Mouse (Mus musculus) embryonic facial prominence, embryonic 14.5 days (tissue): ENCODE results near the gene Cd200r1. TPM values are rescaled to one million over a fixed set of nuclear protein-coding genes. Genes with fewer than 3 reads are reported as not detected.

Experiments
- ATAC-seq: fragments of 200-750 bp; cut with Nextera tagmentation; 2 replicates; pipeline ENCODE4 v1.8.0; 2017; ENCODE audit warnings: low read depth, moderate number of reproducible peaks, moderate TSS enrichment
- DNase-seq: peaks from one replicate; pipeline ENCODE4 v3.0.0-alpha.2; 2015; ENCODE audit warnings: low spot score
- H3K27ac ChIP-seq: fragments of 300-500 bp; sonication (generic); replicated peaks from 2 replicates; pipeline ENCODE4 v1.5.1; 2014; ENCODE audit warnings: low read depth, mild to moderate bottlenecking, low read length, moderate library complexity
- H3K27me3 ChIP-seq: fragments of 300-500 bp; sonication (generic); replicated peaks from 2 replicates; pipeline ENCODE4 v1.6.1; 2014; ENCODE audit warnings: low read length; ENCODE audit not compliant: control insufficient read depth, insufficient read depth
- H3K36me3 ChIP-seq: fragments of 300-500 bp; sonication (generic); 2 replicates; pipeline ENCODE4 v1.6.1; 2014; ENCODE audit warnings: low read length, mixed read lengths; ENCODE audit not compliant: control insufficient read depth, insufficient read depth
- H3K4me1 ChIP-seq: fragments of 300-500 bp; sonication (generic); 2 replicates; pipeline ENCODE4 v1.6.1; 2014; ENCODE audit warnings: antibody characterized with exemption, low read length; ENCODE audit not compliant: control insufficient read depth, insufficient read depth
- H3K4me2 ChIP-seq: fragments of 300-500 bp; sonication (generic); 2 replicates; pipeline ENCODE4 v1.6.1; 2014; ENCODE audit warnings: low read depth, mild to moderate bottlenecking, low read length, moderate library complexity, mixed read lengths
- H3K4me3 ChIP-seq: fragments of 300-500 bp; sonication (generic); 2 replicates; pipeline ENCODE4 v1.5.1; 2014; ENCODE audit warnings: low read depth, mild to moderate bottlenecking, low read length
- H3K9ac ChIP-seq: fragments of 300-500 bp; sonication (generic); 2 replicates; pipeline ENCODE4 v1.6.1; 2014; ENCODE audit warnings: low read depth, mild to moderate bottlenecking, low read length, moderate library complexity, mixed read lengths
- H3K9me3 ChIP-seq: fragments of 300-500 bp; sonication (generic); 2 replicates; pipeline ENCODE4 v1.6.1; 2016; ENCODE audit warnings: low read length; ENCODE audit not compliant: control insufficient read depth
- WGBS: fragments of 180-500 bp; shearing (Covaris S2); extraction: QIAGEN DNeasy Blood & Tissue Kit; methylation state at CpG from one replicate; pipeline ENCODE4 v1.1.7; 2014; 5-methylcytosine and 5-hydroxymethylcytosine counted together
- polyA plus RNA-seq: library from polyadenylated mRNA; unstranded; fragments of >200 nt; fragmentation: Nextera tagmentation; extraction: Ambion mirVana; gene quantifications from 2 replicates; pipeline ENCODE4 v1.2.1, GENCODE M21; 2014

Cd200r1 gene
- polyA plus RNA-seq, 1 experiment from 2014 or later = 2.1 TPM

DNA sequence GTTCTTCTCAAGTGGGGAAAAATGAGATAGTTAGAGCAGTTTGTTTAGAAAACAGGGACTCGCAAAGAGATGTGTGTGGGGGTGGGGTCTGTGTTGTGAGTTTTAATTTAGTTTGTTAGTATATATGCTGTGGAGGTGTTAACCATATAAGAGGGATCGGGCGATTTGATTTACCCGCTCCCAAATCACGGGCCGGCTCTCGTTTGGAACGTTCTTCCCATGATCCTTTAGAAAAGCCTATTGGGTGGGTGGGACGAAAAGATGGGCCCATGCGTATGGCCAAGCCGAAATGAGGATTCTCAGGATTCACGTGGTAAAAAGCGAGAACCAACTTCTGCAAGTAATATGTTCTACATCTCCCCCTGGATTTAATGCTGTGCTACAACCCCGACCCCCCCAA lies 40.7 kb upstream of the Cd200r1 start:
- WGBS = under 1% methylated on average over 14 of the region's 14 CpGs
- Histone ChIP-seq H3K4me2 (peak overlapping the region; percentile 67), H3K4me1 (peaks cover 15% of the 10 kb centered on the region; the same call in 1 of the 2 replicates), H3K36me3 (peaks cover 25% of the 10 kb centered on the region), H3K27ac (peak overlapping the region; percentile 92), H3K9ac (peak overlapping the region; percentile 93), H3K27me3 (no peaks in the 10 kb centered on the region), H3K9me3 (no peaks in the 10 kb centered on the region), H3K4me3 (peak overlapping the region; percentile 84)
- ATAC-seq (peak; percentile 27; the same call in 1 of the 2 replicates), DNase-seq (peak; percentile 84)

- Histone ChIP-seq H3K9ac (peak overlapping the region; percentile 93), H3K36me3 (peaks cover 32% of the 10 kb centered on the region), H3K4me1 (peaks cover 15% of the 10 kb centered on the region; the same call in 1 of the 2 replicates), H3K4me3 (peak overlapping the region; percentile 84), H3K9me3 (no peaks in the 10 kb centered on the region), H3K27me3 (no peaks in the 10 kb centered on the region), H3K4me2 (peak overlapping the region; percentile 67), H3K27ac (peak overlapping the region; percentile 92)
- ATAC-seq (no peak), DNase-seq (peak; percentile 84)
- WGBS = 39% methylated on average over 14 of the region's 14 CpGs
Measured at GRCm38 (mm10) chr16:44725286-44726223, 40.0 kb upstream of the Cd200r1 start.

DNA sequence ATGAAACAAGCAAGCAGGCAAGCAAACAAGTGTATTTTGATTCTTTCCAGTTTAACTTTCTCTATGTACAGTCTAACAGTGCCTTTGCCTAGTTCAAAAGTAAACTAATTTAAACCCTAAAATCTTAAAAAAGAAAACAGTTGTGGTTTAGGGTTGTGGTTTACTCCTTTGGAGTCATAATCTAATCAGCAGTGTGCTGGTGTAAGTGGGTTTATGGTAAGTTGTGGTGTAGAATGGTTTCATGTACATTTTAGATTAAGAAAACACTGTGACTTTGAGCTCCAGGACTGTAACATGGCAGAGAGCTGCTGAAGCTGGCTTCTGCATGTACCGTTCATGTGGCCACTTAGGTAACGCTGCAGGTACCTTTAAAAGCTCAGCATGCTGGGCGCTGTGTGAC lies 38.0 kb upstream of the Cd200r1 start:
- Histone ChIP-seq H3K4me1 (peaks cover 15% of the 10 kb centered on the region; the same call in 1 of the 2 replicates), H3K36me3 (peaks cover 52% of the 10 kb centered on the region), H3K27ac (no peak overlapping the region), H3K4me3 (no peak overlapping the region), H3K4me2 (no peak overlapping the region), H3K27me3 (no peaks in the 10 kb centered on the region), H3K9me3 (no peaks in the 10 kb centered on the region), H3K9ac (no peak overlapping the region)
- 90% methylated on average over 3 of the region's 3 CpGs for WGBS
- ATAC-seq (no peak), DNase-seq (no peak)

DNA sequence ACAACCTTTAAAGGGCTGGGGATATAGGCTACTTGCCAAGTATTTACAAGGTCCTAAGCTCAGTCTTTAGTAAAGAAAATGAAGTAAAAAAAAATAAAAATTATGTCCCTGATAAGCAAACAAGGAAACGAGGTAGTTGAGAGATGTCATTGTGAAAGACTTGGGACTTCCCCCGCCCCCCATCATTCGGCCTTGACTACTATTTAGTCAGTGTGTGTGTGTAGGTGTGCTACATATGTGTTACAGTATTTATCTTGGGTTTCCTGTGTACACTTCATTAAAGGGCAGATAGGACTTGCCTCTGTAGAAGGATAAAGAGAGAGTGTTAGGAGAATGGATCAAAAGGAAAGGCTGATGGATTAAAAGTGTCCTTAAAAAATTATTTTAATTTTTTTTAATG lies 31.5 kb upstream of the Cd200r1 start:
- ATAC-seq (no peak), DNase-seq (no peak)
- H3K27me3 ChIP-seq = no peaks in the 10 kb centered on the region
- H3K9me3 ChIP-seq = no peaks in the 10 kb centered on the region
- H3K4me1 ChIP-seq = no peaks in the 10 kb centered on the region
- H3K36me3 ChIP-seq = peaks cover 99% of the 10 kb centered on the region
- 92% methylated on average over 3 of the region's 3 CpGs for WGBS
- H3K4me2 ChIP-seq = no peak overlapping the region
- no peak overlapping the region for H3K27ac ChIP-seq
- no peak overlapping the region for H3K9ac ChIP-seq
- H3K4me3 ChIP-seq = no peak overlapping the region

DNA sequence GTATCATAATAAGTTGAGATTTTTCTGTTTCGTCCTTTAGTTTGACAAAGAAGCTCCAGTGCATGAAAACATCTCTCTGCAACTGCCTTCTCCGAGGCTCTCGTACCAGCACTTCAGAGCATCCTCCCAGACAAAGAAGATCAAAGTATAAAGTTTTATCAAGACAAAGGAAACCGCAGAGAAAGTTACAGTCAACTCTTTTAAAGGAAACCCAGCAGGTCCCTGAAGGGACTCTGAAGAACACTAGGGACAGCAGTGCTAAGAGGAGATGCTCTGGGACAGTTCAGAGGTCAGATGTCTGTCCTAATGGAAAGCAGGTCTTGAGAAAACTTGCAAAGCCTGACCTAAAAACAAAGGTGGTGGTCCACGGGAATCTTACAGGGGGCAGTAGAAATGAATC lies 29.9 kb upstream of the Cd200r1 start:
- no peak overlapping the region for H3K27ac ChIP-seq
- no peaks in the 10 kb centered on the region for H3K9me3 ChIP-seq
- H3K4me3 ChIP-seq = no peak overlapping the region
- ATAC-seq (no peak), DNase-seq (no peak)
- peaks cover 93% of the 10 kb centered on the region for H3K36me3 ChIP-seq
- H3K4me2 ChIP-seq = no peak overlapping the region
- no peaks in the 10 kb centered on the region for H3K4me1 ChIP-seq
- no peak overlapping the region for H3K9ac ChIP-seq
- 88% methylated on average over 5 of the region's 5 CpGs for WGBS
- H3K27me3 ChIP-seq = no peaks in the 10 kb centered on the region

GRCm38 (mm10) chr16:44736118-44736517 lies 29.4 kb upstream of the Cd200r1 start:
- no peak for DNase-seq

GRCm38 (mm10) chr16:44742753-44743152 lies 22.8 kb upstream of the Cd200r1 start:
- Histone ChIP-seq H3K4me3 (no peak overlapping the region), H3K27ac (no peak overlapping the region), H3K9ac (no peak overlapping the region), H3K9me3 (no peaks in the 10 kb centered on the region), H3K36me3 (peaks cover 40% of the 10 kb centered on the region), H3K4me1 (peaks cover 8% of the 10 kb centered on the region), H3K4me2 (no peak overlapping the region), H3K27me3 (no peaks in the 10 kb centered on the region)
- WGBS = 99% methylated on average over 1 of the region's 1 CpGs
- no peak for ATAC-seq
- DNase-seq = no peak

More at GRCm38 (mm10) chr16:44736118-44736517, 29.4 kb upstream of the Cd200r1 start:
- no peak overlapping the region for H3K4me2 ChIP-seq
- 84% methylated on average over 4 of the region's 4 CpGs for WGBS
- no peak for ATAC-seq
- no peaks in the 10 kb centered on the region for H3K27me3 ChIP-seq
- H3K27ac ChIP-seq = no peak overlapping the region
- peaks cover 93% of the 10 kb centered on the region for H3K36me3 ChIP-seq
- no peak overlapping the region for H3K9ac ChIP-seq
- H3K4me1 ChIP-seq = no peaks in the 10 kb centered on the region
- H3K9me3 ChIP-seq = no peaks in the 10 kb centered on the region
- no peak overlapping the region for H3K4me3 ChIP-seq

- H3K4me1 ChIP-seq = peaks cover 8% of the 10 kb centered on the region
- H3K4me2 ChIP-seq = peak overlapping the region; percentile 83
- peak overlapping the region; percentile 74 for H3K4me3 ChIP-seq
- H3K36me3 ChIP-seq = peaks cover 18% of the 10 kb centered on the region
- no peak for ATAC-seq
- peak overlapping the region; percentile 95 for H3K27ac ChIP-seq
- H3K27me3 ChIP-seq = no peaks in the 10 kb centered on the region
- H3K9me3 ChIP-seq = no peaks in the 10 kb centered on the region
- WGBS = 5% methylated on average over 14 of the region's 14 CpGs
- H3K9ac ChIP-seq = peak overlapping the region; percentile 86
- peak; percentile 16 for DNase-seq
Measured at GRCm38 (mm10) chr16:44745471-44745865, 20.1 kb upstream of the Cd200r1 start.
